Mouse (Mus musculus): ENCODE data around the gene Rhot1. TPM values are rescaled to one million over a fixed set of nuclear protein-coding genes. Genes with fewer than 3 reads are reported as not detected.
"Not testable (repeated sequence)": the region's sequence is repeated elsewhere in the genome, so short reads cannot be mapped to it uniquely, and the experiment has no call there.

Gene Rhot1
- polyA plus RNA-seq, 1 experiment from 2014 or later: 51.1 TPM

DNA sequence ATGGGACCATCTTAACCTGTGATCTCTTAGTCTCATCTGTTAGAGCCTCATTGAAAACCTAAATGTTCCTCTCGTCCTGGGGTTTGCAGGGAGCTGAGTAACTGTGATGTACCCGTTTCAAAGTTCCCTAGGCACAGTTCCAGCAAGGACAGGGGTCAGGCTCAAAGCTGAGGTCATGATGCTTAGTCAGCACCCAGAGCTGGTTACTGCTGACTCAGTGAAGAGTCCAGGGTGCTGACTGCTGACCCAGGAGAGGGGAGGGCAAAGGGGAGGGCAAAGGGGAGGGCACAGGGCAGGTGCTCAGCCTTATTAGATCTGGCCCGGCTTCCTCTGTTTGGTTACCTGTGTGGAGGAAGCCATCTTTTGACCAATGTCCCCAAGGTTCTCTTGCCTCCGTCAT lies 36.9 kb upstream of the Rhot1 start:
- Histone ChIP-seq H3K4me3 (ENCODE audit: low read depth, low read length) (no peak overlapping the region), H3K4me2 (ENCODE audit: low read length) (no peak overlapping the region), H3K36me3 (ENCODE audit: control insufficient read depth, insufficient read depth, low read length) (no peaks in the 10 kb centered on the region), H3K9me3 (ENCODE audit: control insufficient read depth, low read length) (no peaks in the 10 kb centered on the region), H3K27ac (ENCODE audit: low read depth) (no peak overlapping the region), H3K4me1 (replicated peaks; ENCODE audit: control insufficient read depth, insufficient read depth, low read length) (no peaks in the 10 kb centered on the region), H3K27me3 (replicated peaks; ENCODE audit: control insufficient read depth, insufficient read depth, low read length) (no peaks in the 10 kb centered on the region), H3K9ac (ENCODE audit: low read length) (no peak overlapping the region)
- WGBS: 71% methylated on average over 4 of the region's 4 CpGs
- ATAC-seq (replicated peaks; ENCODE audit: low FRiP score, low TSS enrichment, low read depth): no peak
- DNase-seq (ENCODE audit: low spot score): no peak

DNA sequence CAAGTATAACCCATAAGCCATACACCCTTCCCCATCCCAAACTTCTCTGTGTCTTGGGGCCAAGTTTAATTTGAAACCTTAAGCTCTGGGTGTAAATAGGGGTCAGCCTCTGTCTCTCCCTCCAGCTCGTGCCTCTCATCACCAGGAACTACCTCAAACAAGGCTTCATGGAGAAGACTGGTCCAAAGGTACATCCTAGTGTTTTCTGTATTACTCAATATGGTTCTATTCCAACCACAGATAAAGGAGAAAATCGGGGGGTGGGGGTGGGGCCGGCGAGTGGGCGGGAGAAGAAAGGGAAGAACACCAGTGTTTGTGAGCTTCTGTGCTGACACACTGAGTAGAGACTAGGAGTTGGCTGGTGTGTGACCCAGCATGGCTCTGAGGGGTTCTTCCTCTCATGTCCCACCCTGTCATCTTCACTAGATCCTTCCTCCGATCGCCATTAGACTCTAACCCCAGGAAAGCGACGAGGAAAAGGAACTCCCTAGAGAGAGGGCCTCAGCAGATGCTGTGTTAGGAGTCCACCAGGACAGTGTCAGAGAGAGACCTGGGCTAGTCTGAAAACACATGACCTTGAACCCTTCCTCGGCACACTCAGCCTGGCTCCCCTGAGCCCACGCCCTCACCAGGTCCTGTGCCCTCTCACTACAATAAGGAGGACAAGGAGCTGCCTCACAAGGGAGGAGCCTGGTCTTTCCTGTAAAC lies 34.7 kb upstream of the Rhot1 start:
- no peak overlapping the region for H3K4me3 ChIP-seq (ENCODE audit: low read depth, low read length)
- ATAC-seq (replicated peaks; ENCODE audit: low FRiP score, low TSS enrichment, low read depth) (no peak), DNase-seq (ENCODE audit: low spot score) (no peak)
- no peak overlapping the region for H3K4me2 ChIP-seq (ENCODE audit: low read length)
- H3K9ac ChIP-seq (ENCODE audit: low read length): no peak overlapping the region
- H3K27me3 ChIP-seq (replicated peaks; ENCODE audit: control insufficient read depth, insufficient read depth, low read length): no peaks in the 10 kb centered on the region
- H3K27ac ChIP-seq (ENCODE audit: low read depth): no peak overlapping the region
- WGBS: 82% methylated on average over 11 of the region's 11 CpGs
- H3K36me3 ChIP-seq (ENCODE audit: control insufficient read depth, insufficient read depth, low read length): no peaks in the 10 kb centered on the region
- no peaks in the 10 kb centered on the region for H3K4me1 ChIP-seq (replicated peaks; ENCODE audit: control insufficient read depth, insufficient read depth, low read length)
- no peaks in the 10 kb centered on the region for H3K9me3 ChIP-seq (ENCODE audit: control insufficient read depth, low read length)

DNA sequence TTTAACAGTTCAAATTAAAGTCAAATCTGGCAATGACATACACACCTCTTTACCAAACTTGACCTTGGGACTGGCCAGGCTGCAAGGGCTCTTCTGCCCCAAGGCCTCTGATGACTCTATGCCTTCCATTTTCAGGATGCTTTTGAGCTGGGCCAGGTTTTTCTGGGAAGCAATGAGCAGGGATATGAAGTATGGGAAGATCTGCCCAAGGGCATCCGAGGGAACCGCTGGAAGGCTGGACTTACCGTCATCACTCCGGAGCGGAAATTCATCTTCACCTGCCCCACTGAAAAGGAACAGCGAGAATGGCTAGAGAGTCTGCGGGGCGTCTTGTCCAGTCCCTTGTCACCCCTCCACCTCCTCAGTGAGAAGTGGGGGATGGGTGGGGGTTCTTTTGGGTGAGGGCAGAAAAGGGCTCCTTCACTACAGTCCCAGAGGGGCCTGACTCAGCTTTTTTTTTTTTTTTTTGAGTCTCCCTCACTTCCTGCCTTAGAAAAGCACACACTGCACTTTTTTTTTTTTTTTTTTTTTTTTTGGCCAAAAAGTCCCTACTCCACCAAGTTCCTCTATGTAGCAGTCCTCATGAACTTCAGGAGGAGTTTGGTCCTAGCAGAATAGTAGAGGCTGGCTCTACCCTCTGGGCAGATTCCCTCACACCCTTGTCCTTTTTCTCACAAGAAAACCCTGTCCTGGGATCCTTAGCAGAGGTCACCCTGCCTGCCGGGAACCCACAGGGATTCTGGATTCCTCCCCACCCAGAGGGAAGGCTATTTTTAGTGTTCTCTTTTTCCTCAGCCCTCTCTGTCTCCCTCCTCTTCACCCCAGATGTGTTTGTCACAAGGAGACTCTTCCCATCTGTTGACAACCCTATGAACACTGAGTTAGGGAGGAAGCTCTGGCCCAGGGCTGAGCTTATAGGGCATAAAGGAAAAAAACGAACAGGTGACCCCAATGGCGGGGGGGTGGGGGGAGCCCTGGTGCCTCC lies 31.6 kb upstream of the Rhot1 start:
- H3K9ac ChIP-seq (ENCODE audit: low read length): no peak overlapping the region
- H3K4me3 ChIP-seq (ENCODE audit: low read depth, low read length): no peak overlapping the region
- WGBS: 74% methylated on average over 11 of the region's 11 CpGs

DNA sequence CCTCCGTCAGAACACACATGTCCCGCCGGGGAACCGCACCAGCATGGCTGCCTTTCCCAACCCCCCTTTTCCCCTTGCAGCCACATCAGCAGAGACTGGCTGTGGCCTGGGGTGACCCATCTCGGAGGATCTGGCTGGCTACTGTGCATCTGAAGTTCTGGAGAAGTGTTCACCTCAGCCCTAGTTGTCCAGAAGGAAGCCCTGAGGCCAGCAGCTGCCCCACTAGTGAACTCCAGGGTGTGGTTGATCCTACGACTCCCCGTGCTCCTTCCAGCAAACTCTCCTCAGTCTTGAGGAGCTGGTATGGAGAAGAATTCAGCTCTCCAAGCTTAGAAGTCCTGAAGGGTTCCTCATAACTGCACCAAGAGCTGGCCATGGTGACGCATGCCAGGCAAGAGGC lies 30.5 kb upstream of the Rhot1 start:
- H3K4me3 ChIP-seq (ENCODE audit: low read depth, low read length): no peak overlapping the region
- H3K9me3 ChIP-seq (ENCODE audit: control insufficient read depth, low read length): no peaks in the 10 kb centered on the region
- ATAC-seq (replicated peaks; ENCODE audit: low FRiP score, low TSS enrichment, low read depth) (no peak), DNase-seq (ENCODE audit: low spot score) (no peak)
- no peak overlapping the region for H3K27ac ChIP-seq (ENCODE audit: low read depth)
- H3K9ac ChIP-seq (ENCODE audit: low read length): no peak overlapping the region
- no peaks in the 10 kb centered on the region for H3K27me3 ChIP-seq (replicated peaks; ENCODE audit: control insufficient read depth, insufficient read depth, low read length)
- H3K4me1 ChIP-seq (replicated peaks; ENCODE audit: control insufficient read depth, insufficient read depth, low read length): no peaks in the 10 kb centered on the region
- no peaks in the 10 kb centered on the region for H3K36me3 ChIP-seq (ENCODE audit: control insufficient read depth, insufficient read depth, low read length)
- no peak overlapping the region for H3K4me2 ChIP-seq (ENCODE audit: low read length)
- WGBS: 83% methylated on average over 8 of the region's 8 CpGs

More for the DNA sequence above, 31.6 kb upstream of the Rhot1 start:
- no peak for DNase-seq (ENCODE audit: low spot score)
- no peak overlapping the region for H3K27ac ChIP-seq (ENCODE audit: low read depth)
- no peaks in the 10 kb centered on the region for H3K27me3 ChIP-seq (replicated peaks; ENCODE audit: control insufficient read depth, insufficient read depth, low read length)
- no peaks in the 10 kb centered on the region for H3K4me1 ChIP-seq (replicated peaks; ENCODE audit: control insufficient read depth, insufficient read depth, low read length)
- H3K9me3 ChIP-seq (ENCODE audit: control insufficient read depth, low read length): no peaks in the 10 kb centered on the region
- H3K4me2 ChIP-seq (ENCODE audit: low read length): no peak overlapping the region
- H3K36me3 ChIP-seq (ENCODE audit: control insufficient read depth, insufficient read depth, low read length): no peaks in the 10 kb centered on the region
- no peak for ATAC-seq (replicated peaks; ENCODE audit: low FRiP score, low TSS enrichment, low read depth)

DNA sequence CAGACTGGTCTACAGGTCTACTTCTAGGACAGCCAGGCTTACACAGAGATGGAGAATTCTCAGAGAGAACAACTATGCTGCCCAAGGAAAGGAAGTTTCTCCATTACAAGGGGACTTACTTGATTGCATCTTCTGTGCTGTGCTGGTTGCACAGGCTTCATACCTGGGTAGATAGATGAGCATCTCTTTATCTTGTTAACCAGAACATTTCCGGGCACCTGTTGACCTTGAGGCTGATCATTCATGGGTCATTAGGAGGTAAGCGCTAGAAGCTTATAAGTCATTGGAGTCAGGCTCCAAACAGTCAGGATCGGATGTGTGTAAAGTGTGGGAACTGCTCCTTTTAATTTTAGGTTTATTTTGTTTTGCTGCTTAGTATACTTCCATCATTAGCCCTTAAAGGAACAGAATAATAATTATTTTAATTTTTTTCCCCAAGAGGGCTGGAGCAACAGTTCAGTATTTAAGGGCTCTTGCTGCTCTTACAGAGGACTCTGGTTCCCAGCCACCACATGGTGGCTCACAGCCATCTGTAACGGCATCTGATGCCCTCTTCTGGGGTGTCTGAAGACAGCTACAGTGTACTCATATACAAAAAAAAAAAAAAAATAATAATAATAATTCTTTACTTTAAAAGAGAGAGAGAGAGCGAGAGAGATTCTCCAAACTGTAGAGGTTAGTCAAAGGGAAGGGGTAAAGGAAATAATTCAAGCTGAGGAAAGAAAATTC lies 27.6 kb upstream of the Rhot1 start:
- DNase-seq (ENCODE audit: low spot score): no peak
- no peak for ATAC-seq (replicated peaks; ENCODE audit: low FRiP score, low TSS enrichment, low read depth)
- no peaks in the 10 kb centered on the region for H3K36me3 ChIP-seq (ENCODE audit: control insufficient read depth, insufficient read depth, low read length)
- H3K4me2 ChIP-seq (ENCODE audit: low read length): no peak overlapping the region
- H3K9me3 ChIP-seq (ENCODE audit: control insufficient read depth, low read length): no peaks in the 10 kb centered on the region
- no peaks in the 10 kb centered on the region for H3K4me1 ChIP-seq (replicated peaks; ENCODE audit: control insufficient read depth, insufficient read depth, low read length)
- H3K27me3 ChIP-seq (replicated peaks; ENCODE audit: control insufficient read depth, insufficient read depth, low read length): no peaks in the 10 kb centered on the region
- H3K9ac ChIP-seq (ENCODE audit: low read length): no peak overlapping the region
- H3K27ac ChIP-seq (ENCODE audit: low read depth): no peak overlapping the region
- 71% methylated on average over 5 of the region's 5 CpGs for WGBS
- H3K4me3 ChIP-seq (ENCODE audit: low read depth, low read length): no peak overlapping the region

DNA sequence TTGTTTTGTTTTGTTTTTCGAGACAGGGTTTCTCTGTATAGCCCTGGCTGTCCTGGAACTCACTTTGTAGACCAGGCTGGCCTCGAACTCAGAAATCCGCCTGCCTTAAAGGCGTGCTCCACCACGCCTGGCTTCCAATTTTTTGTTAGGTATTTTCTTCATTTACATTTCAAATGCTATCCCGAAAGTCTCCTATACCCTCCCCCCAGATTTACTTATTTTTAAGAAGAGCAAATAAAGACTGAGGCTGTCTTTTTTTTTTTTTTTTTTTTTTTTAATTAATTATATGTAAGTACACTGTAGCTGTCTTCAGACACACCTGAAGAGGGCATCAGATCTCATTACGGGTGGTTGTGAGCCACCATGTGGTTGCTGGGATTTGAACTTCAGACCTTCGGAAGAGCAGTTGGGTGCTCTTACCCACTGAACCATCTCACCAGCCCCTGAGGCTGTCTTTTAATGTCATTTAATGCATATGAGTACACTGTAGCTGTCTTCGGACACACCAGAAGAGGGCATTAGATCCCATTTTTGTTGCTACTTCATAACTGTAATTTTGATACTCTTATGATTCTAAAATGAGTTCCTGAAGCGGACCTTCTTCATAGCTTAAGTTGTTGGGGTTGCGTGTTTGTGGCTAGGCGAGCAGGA lies 25.6 kb upstream of the Rhot1 start:
- 46% methylated on average over 12 of the region's 12 CpGs for WGBS
- Histone ChIP-seq H3K9ac (ENCODE audit: low read length) (peak overlapping the region; percentile 66), H3K4me3 (ENCODE audit: low read depth, low read length) (peak overlapping the region; percentile 64), H3K4me2 (ENCODE audit: low read length) (peak overlapping the region; percentile 56)
- not testable (repeated sequence) for H3K27me3 ChIP-seq (replicated peaks; ENCODE audit: control insufficient read depth, insufficient read depth, low read length); H3K27ac ChIP-seq (ENCODE audit: low read depth); H3K4me1 ChIP-seq (replicated peaks; ENCODE audit: control insufficient read depth, insufficient read depth, low read length); H3K36me3 ChIP-seq (ENCODE audit: control insufficient read depth, insufficient read depth, low read length); H3K9me3 ChIP-seq (ENCODE audit: control insufficient read depth, low read length); DNase-seq (ENCODE audit: low spot score)
- ATAC-seq (replicated peaks; ENCODE audit: low FRiP score, low TSS enrichment, low read depth): peak; percentile 80

DNA sequence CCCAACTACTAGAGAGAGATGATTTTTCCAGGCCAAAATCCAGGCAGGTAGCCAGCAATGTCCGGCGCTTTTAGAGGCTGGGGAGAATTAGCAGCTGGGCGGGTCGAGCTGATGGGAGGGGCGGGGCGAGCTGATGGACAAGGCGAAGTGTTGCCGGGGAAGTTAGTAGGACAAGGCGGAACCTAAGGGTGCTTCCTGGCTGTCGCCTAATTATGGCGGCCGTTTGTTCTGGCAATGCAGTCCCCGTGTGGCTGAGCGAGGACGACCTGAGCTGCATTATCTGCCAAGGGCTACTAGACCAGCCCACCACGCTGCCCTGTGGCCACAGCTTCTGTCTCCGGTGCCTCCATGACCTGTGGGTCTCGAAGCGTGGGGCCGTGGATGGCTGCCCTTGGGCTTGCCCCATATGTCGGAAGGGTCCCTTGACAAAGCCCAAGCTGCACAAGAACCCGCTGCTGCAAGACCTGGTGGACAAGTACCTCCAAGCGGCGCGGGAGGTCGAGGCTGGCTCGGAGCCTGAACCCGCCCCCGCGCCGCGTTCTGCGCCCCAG lies 25.0 kb upstream of the Rhot1 start, which contains the start of gene Rnf135:
Gene Rnf135 (plus strand): TSS at position 147 of the 551 bp plus-strand sequence.
- Histone ChIP-seq H3K9me3 (ENCODE audit: control insufficient read depth, low read length) (no peaks in the 10 kb centered on the region), H3K9ac (ENCODE audit: low read length) (peak within 1 kb of the TSS; percentile 66), H3K27ac (ENCODE audit: low read depth) (peak within 1 kb of the TSS; percentile 76), H3K4me2 (ENCODE audit: low read length) (peak within 1 kb of the TSS; percentile 56), H3K4me3 (ENCODE audit: low read depth, low read length) (peak within 1 kb of the TSS; percentile 64), H3K27me3 (replicated peaks; ENCODE audit: control insufficient read depth, insufficient read depth, low read length) (no peaks in the 10 kb centered on the region), H3K36me3 (ENCODE audit: control insufficient read depth, insufficient read depth, low read length) (no peaks in the 10 kb centered on the region), H3K4me1 (replicated peaks; ENCODE audit: control insufficient read depth, insufficient read depth, low read length) (no peaks in the 10 kb centered on the region)
- DNase-seq (ENCODE audit: low spot score) (peak; percentile 90), ATAC-seq (replicated peaks; ENCODE audit: low FRiP score, low TSS enrichment, low read depth) (peak; percentile 96)
- 2% methylated on average over 33 of the region's 33 CpGs for WGBS
